Mouse (Mus musculus) midbrain, embryonic 14.5 days (tissue): ENCODE measurements at regions not wholly inside any gene's neighbourhood (a gene's known extent, or its start where the extent isn't known, plus 50 kb on each side); places are given as distances from the start of the nearest gene placed in this dataset.

ENCODE experiments used
- ATAC-seq: fragments of 200-750 bp; cut with Nextera tagmentation; 2 replicates; pipeline ENCODE4 v1.8.0; 2017; ENCODE audit warnings: moderate number of reproducible peaks, moderate library complexity; ENCODE audit not compliant: low FRiP score, low TSS enrichment
- DNase-seq: peaks from one replicate; pipeline ENCODE4 v3.0.0-alpha.2; 2015
- H3K27ac ChIP-seq: fragments of 300-500 bp; sonication (generic); replicated peaks from 2 replicates; pipeline ENCODE4 v1.5.1; 2014; ENCODE audit warnings: mild to moderate bottlenecking, low read depth, low read length, moderate library complexity
- H3K27me3 ChIP-seq: fragments of 300-500 bp; sonication (generic); 2 replicates; pipeline ENCODE4 v1.6.1; 2014; ENCODE audit warnings: low read length, control low read depth, mixed read lengths; ENCODE audit not compliant: control insufficient read depth, insufficient read depth
- H3K36me3 ChIP-seq: fragments of 300-500 bp; sonication (generic); 2 replicates; pipeline ENCODE4 v1.6.1; 2014; ENCODE audit warnings: low read length, control low read depth; ENCODE audit not compliant: control insufficient read depth, insufficient read depth
- H3K4me1 ChIP-seq: fragments of 300-500 bp; sonication (generic); 2 replicates; pipeline ENCODE4 v1.6.1; 2014; ENCODE audit warnings: mild to moderate bottlenecking, antibody characterized with exemption, low read length, control low read depth; ENCODE audit not compliant: control insufficient read depth, insufficient read depth
- H3K4me2 ChIP-seq: fragments of 300-500 bp; sonication (generic); 2 replicates; pipeline ENCODE4 v1.6.1; 2014; ENCODE audit warnings: mild to moderate bottlenecking, low read length, moderate library complexity
- H3K4me3 ChIP-seq: fragments of 300-500 bp; sonication (generic); replicated peaks from 2 replicates; pipeline ENCODE4 v1.5.1; 2014; ENCODE audit warnings: low read depth, low read length
- H3K9ac ChIP-seq: fragments of 300-500 bp; sonication (generic); replicated peaks from 2 replicates; pipeline ENCODE4 v1.6.1; 2014; ENCODE audit warnings: mild to moderate bottlenecking, low read length, moderate library complexity
- H3K9me3 ChIP-seq: fragments of 300-500 bp; sonication (generic); 2 replicates; pipeline ENCODE4 v1.6.1; 2016; ENCODE audit warnings: low read length, control low read depth, mixed read lengths; ENCODE audit not compliant: control insufficient read depth
- WGBS: fragments of 180-500 bp; shearing (Covaris S2); extraction: QIAGEN DNeasy Blood & Tissue Kit; methylation state at CpG from one replicate; pipeline ENCODE4 v1.1.7; 2014; 5-methylcytosine and 5-hydroxymethylcytosine counted together

DNA sequence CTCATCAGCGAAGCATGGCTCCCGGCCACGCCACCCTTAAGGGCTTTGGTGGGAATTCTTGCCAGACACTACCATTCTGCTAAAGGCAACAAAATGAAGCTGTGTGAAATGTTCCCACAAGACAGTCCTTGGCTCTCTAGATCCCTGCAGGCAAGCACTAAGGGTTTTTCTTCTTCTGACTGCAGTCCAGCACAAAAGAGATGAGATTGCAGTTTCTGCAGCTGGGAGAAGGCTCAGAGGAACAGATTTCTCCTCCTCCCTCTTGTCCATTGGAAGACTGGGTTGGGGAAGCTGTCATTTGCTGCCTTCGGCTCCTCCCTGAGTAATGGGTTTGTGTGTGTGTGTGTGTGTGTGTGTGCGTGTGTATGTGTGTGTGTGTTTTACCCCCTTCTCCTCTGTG, 144.1 kb upstream of the Phyhipl start:
- 89% methylated on average over 5 of the region's 5 CpGs for WGBS
- ATAC-seq = no peak
- no peak overlapping the region; the same call in 1 of the 2 replicates for H3K27ac ChIP-seq

DNA sequence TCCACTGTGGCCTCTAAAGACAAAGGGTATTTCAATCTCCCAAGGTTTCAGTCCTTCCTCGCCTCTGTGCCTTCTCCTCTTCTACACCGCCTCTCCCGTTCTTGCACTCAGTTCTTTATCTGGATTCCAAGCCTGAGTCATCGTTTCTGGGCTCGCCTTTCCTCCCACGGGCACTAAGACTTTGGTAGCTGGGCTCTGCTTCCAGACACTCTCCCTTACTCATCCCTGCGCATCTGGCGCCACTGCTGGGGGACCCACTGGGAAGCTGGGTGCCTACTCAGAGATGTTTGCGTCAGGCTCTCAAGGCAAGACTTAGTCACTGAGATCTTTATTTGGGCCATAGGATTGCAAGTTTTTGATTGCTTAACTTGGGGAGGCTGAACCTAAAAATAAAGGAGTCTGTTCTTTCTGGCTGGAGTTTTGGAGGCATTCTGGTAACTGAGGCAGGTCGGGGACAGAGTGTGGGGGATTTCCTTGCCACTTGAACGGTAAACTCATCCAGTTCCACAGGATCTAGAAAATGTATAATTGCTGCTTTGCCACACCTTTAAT, 143.5 kb upstream of the Phyhipl start:
- no peaks in the 10 kb centered on the region for H3K36me3 ChIP-seq
- DNase-seq (no peak), ATAC-seq (no peak)
- H3K9me3 ChIP-seq = no peaks in the 10 kb centered on the region
- peaks cover 3% of the 10 kb centered on the region; the same call in 1 of the 2 replicates for H3K4me1 ChIP-seq
- no peaks in the 10 kb centered on the region for H3K27me3 ChIP-seq
- no peak overlapping the region for H3K9ac ChIP-seq
- no peak overlapping the region for H3K4me2 ChIP-seq
- no peak overlapping the region for H3K4me3 ChIP-seq
- WGBS = 93% methylated on average over 11 of the region's 11 CpGs
- H3K27ac ChIP-seq = no peak overlapping the region

More for the DNA sequence above, 144.1 kb upstream of the Phyhipl start:
- no peak overlapping the region for H3K9ac ChIP-seq
- no peaks in the 10 kb centered on the region for H3K9me3 ChIP-seq
- H3K4me1 ChIP-seq = peaks cover 3% of the 10 kb centered on the region; the same call in 1 of the 2 replicates
- H3K27me3 ChIP-seq = no peaks in the 10 kb centered on the region
- no peak overlapping the region for H3K4me2 ChIP-seq
- H3K36me3 ChIP-seq = no peaks in the 10 kb centered on the region
- DNase-seq = no peak
- no peak overlapping the region for H3K4me3 ChIP-seq

DNA sequence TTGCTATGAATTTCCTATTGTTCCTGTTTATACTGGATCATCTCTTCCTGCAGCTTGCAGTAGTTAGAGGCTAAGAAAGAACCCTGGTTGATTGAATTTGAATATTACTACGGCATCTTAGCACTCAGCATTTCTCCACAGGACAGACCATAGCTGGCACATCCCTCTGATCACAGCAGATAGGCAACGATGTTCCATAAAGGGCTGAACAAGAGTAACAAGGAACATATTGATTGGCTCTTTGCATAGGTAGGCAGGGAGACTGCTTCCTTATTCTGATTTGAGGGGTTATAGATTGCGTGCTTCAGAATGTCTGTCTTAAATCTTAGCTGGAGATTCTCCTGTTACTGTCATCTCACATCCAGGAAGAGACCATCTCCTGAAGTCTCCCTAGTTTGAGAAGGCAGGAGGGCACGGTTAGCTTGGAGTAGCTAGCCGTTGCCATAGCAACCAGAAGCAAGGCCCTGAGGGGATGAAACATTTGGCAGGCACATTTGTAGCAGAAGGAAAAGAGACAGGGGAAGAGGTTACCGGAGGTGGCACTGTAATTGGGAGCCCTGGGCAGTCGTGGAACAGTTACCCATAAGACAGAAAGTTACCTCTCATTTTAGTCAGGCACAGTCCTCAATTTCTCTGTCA, 133.2 kb upstream of the Phyhipl start:
- peak overlapping the region; percentile 66 for H3K27ac ChIP-seq
- 34% methylated on average over 7 of the region's 7 CpGs for WGBS
- H3K9me3 ChIP-seq = no peaks in the 10 kb centered on the region
- DNase-seq (peak; percentile 89), ATAC-seq (peak; percentile 67; the same call in 1 of the 2 replicates)
- H3K4me3 ChIP-seq = no peak overlapping the region
- H3K27me3 ChIP-seq = no peaks in the 10 kb centered on the region
- no peak overlapping the region for H3K9ac ChIP-seq
- no peaks in the 10 kb centered on the region for H3K36me3 ChIP-seq
- peaks cover 14% of the 10 kb centered on the region for H3K4me1 ChIP-seq
- H3K4me2 ChIP-seq = no peak overlapping the region

DNA sequence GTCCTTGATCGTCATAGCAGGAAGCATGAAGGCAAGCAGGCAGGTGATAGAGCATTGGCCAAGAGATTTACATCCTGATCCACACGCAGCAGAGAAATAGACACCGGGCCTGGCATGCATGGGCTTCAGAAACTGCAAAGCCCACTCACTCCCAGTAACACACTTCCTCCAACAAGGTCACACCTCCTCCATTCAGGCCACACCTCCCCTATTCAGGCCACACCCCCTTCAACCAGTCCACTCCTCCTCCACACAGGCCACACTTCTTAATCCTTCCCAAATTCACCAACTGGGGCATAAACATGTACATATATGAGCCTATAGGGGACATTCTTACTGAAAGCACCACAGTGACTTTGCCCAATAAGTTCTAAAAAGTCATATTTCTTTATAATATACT, 125.3 kb upstream of the Phyhipl start:
- Histone ChIP-seq H3K9ac (no peak overlapping the region), H3K27me3 (no peaks in the 10 kb centered on the region), H3K9me3 (no peaks in the 10 kb centered on the region), H3K4me2 (no peak overlapping the region), H3K4me1 (no peaks in the 10 kb centered on the region), H3K27ac (no peak overlapping the region), H3K36me3 (no peaks in the 10 kb centered on the region), H3K4me3 (no peak overlapping the region)
- ATAC-seq (no peak), DNase-seq (no peak)
- WGBS = 100% methylated on average over 3 of the region's 3 CpGs

DNA sequence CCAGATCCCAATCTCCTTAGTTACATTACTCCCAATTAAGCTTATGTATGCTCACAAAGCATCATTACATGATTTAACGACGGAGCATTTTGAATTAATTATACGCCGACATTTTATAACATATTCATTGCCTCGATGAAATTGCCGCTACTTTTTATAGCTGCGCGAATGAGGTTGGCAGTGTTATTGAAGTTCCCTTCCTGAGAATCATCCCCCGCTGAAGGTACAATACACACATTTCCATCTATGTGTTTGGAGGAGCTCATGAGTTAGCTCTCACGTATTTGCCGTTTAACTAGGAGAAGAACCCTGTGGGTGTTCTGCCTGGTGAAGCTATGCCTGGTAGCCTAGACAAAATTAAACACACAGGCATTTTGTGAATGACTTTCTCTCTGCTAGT, 122.8 kb upstream of the Phyhipl start:
- Histone ChIP-seq H3K9ac (no peak overlapping the region), H3K27me3 (no peaks in the 10 kb centered on the region), H3K4me3 (no peak overlapping the region), H3K4me1 (no peaks in the 10 kb centered on the region), H3K36me3 (no peaks in the 10 kb centered on the region), H3K4me2 (no peak overlapping the region), H3K9me3 (no peaks in the 10 kb centered on the region), H3K27ac (no peak overlapping the region)
- DNase-seq = no peak
- 90% methylated on average over 11 of the region's 11 CpGs for WGBS
- ATAC-seq = no peak

DNA sequence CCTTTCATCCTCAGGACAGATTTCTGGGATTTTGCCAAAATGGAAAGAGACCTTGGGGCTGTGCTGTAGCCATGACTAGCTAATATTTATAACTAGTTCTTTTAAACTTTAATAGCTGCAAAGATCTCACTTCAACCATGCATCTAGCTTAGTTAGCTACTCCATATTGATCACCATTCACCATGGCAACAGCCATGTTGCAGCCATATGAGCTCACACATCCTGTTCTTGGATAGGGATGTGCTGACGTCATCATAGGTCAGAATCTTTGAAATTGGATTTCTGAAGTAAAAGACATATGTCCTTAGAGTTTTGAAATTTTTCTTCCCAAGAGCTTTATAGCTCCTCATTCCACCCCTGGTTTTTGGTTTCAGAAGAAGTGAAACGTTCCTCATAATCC, 118.8 kb upstream of the Phyhipl start:
- no peak overlapping the region for H3K4me3 ChIP-seq
- H3K27me3 ChIP-seq = no peaks in the 10 kb centered on the region
- no peak overlapping the region for H3K4me2 ChIP-seq
- no peak for ATAC-seq
- H3K27ac ChIP-seq = no peak overlapping the region
- no peaks in the 10 kb centered on the region for H3K4me1 ChIP-seq
- WGBS = 78% methylated on average over 2 of the region's 2 CpGs
- no peaks in the 10 kb centered on the region for H3K9me3 ChIP-seq
- no peak for DNase-seq
- no peaks in the 10 kb centered on the region for H3K36me3 ChIP-seq
- no peak overlapping the region for H3K9ac ChIP-seq

DNA sequence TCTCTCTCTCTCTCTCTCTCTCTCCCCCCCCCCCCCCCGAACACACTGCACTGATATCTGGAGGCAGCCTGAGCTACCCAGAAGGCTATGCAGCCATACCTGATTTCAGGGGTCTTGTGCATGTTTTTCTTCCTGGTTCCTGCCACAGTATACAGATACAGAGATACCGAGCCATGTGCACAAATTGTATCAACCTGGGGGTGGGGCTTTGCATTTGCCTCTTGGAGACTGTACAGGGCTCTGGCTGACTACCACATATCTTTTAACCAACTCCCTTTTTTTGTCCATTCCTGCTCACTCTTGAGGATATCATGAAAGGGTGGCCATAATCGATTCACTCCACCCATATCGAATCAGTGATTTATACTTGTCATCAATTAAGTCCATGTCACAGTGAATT, 118.4 kb upstream of the Phyhipl start:
- no peak overlapping the region for H3K4me2 ChIP-seq
- H3K27me3 ChIP-seq = no peaks in the 10 kb centered on the region
- H3K9me3 ChIP-seq = no peaks in the 10 kb centered on the region
- H3K4me1 ChIP-seq = no peaks in the 10 kb centered on the region
- no peak for ATAC-seq
- no peak overlapping the region for H3K4me3 ChIP-seq
- no peaks in the 10 kb centered on the region for H3K36me3 ChIP-seq
- 79% methylated on average over 4 of the region's 4 CpGs for WGBS
- H3K27ac ChIP-seq = no peak overlapping the region
- DNase-seq = no peak
- H3K9ac ChIP-seq = no peak overlapping the region

DNA sequence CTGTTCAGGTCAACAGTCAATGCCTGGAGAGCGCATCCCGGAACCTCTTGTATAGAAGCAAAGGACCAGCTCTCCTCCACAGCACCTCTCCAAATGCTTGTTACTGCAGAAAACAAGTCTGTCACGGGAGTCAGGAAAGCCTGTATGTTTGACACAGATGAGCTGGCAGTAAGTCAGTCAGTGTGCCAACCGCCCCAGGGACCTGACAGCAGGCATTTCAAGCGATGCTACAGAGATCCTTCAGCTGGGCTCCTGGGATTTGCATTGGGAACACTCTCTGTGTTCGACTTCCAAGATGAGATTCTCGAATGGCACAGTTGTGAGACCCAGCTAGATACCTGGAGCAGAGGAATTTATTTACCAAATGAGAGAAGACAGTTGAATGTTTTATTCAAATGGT, 111.7 kb upstream of the Phyhipl start:
- no peaks in the 10 kb centered on the region for H3K27me3 ChIP-seq
- WGBS = 79% methylated on average over 7 of the region's 7 CpGs
- no peak for ATAC-seq
- no peak overlapping the region for H3K9ac ChIP-seq
- no peak overlapping the region for H3K4me3 ChIP-seq
- no peak for DNase-seq
- no peaks in the 10 kb centered on the region for H3K9me3 ChIP-seq
- no peaks in the 10 kb centered on the region for H3K36me3 ChIP-seq
- no peak overlapping the region for H3K27ac ChIP-seq
- no peak overlapping the region for H3K4me2 ChIP-seq
- H3K4me1 ChIP-seq = no peaks in the 10 kb centered on the region

DNA sequence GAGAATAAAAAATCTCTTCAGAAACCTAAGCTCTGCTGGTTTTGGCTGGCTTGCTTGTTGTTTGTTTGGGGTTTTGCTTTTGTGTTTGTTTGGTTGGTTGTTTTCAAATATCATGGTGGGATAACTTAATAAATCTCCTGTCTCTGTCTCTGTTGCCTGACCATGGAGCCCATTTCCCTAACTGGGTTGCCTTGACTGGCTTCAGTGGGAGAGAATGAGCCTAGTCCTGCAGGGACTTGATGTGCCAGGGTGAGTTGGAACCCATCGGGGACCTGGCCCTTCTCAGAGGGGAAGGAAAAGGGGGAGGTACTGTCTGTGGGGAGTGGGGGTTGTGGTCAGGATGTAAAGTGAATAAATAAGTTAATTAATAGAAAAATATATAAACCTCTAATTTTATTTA, 111.1 kb upstream of the Phyhipl start:
- Histone ChIP-seq H3K36me3 (no peaks in the 10 kb centered on the region), H3K27me3 (no peaks in the 10 kb centered on the region), H3K9me3 (no peaks in the 10 kb centered on the region), H3K4me1 (no peaks in the 10 kb centered on the region), H3K4me2 (no peak overlapping the region), H3K27ac (no peak overlapping the region), H3K9ac (no peak overlapping the region), H3K4me3 (no peak overlapping the region)
- DNase-seq (no peak), ATAC-seq (no peak)
- 78% methylated on average over 1 of the region's 1 CpGs for WGBS
